Mouse (Mus musculus): ENCODE measurements around the gene Slc9a5. TPM values are rescaled to one million over a fixed set of nuclear protein-coding genes. Genes with fewer than 3 reads are reported as not detected.

The Slc9a5 gene
- polyA plus RNA-seq (2015; fragmentation: Nextera tagmentation; extraction: Ambion mirVana), result 1.4 and 1.7 TPM in 2 replicates

DNA sequence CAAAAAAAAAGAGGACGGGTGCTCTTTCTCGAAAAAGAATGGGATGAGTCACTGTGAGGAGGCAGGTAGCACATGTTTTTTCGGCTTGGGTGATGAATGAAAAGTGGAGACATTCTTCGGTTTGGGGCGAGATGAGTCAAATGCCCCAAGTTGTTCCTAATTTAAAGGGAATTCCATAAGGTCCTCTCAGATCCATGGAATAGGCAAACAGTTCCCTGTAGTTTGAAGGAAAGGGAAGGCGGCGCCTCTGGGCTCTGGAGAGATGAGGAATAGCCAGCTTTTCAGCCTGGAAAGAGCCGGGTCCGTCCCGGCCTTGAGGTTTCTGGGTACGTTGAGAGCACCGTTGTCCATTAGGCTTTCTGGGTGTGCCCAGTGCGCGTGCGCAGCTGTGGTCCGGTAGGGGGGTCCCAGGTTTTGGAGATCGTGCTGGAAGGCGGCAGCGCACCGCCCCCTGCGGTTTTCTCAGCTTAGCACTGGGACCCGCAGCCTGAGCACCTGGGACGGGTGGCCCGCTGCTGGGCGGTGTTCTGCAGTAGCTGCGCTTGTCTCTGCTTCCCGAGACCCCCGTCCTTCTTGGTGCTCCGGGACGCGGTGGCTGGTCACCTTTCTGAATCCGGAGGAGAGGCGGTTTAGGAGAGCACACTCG, at the start of gene Slc9a5:
Gene Slc9a5, plus strand, starts transcription at position 394 of the 646 bp plus-strand sequence.
- peaks cover 40% of the 10 kb centered on the region for H3K4me1 ChIP-seq (replicated peaks)
- peak within 1 kb of the TSS; percentile 92 for H3K27ac ChIP-seq
- peak within 1 kb of the TSS; percentile 98 for H3K4me2 ChIP-seq (replicated peaks)
- no peaks in the 10 kb centered on the region for H3K9me3 ChIP-seq
- peak within 1 kb of the TSS; percentile 74 for H3K4me3 ChIP-seq (replicated peaks)
- peak within 1 kb of the TSS; percentile 66 for H3K9ac ChIP-seq
- peaks cover 10% of the 10 kb centered on the region; the same call in 1 of the 2 replicates for H3K27me3 ChIP-seq (replicated peaks)
- WGBS, result under 1% methylated on average over 34 of the region's 34 CpGs
- H3K36me3 ChIP-seq, result no peaks in the 10 kb centered on the region
- peak; percentile 11; the same call in 1 of the 2 replicates for ATAC-seq

DNA sequence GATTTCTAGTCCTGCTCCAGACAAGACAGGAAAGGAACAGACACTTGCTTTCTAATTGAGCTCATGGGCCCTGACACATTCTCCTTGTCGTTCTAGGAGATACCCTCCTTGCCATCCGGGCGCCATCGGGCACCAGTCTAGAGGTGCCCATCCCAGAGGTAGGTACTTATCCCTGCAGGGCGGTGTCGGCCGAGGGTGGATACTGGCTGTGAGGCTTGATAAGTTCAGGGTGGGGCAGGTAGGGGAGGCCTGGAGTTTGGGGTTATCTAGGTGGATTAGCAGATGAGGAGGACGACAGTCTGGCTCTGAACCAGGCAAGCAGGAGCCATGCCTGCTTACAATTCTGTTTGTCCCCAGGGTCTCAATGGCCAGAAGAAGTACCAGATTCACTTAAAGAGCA, 48.7 kb upstream of the Slc9a5 start:
- H3K9me3 ChIP-seq, result no peaks in the 10 kb centered on the region
- H3K9ac ChIP-seq, result no peak overlapping the region
- no peak overlapping the region for H3K4me2 ChIP-seq (replicated peaks)
- 88% methylated on average over 8 of the region's 8 CpGs for WGBS
- H3K27me3 ChIP-seq (replicated peaks), result no peaks in the 10 kb centered on the region
- H3K27ac ChIP-seq, result no peak overlapping the region
- no peak overlapping the region for H3K4me3 ChIP-seq (replicated peaks)
- H3K36me3 ChIP-seq, result peaks cover 35% of the 10 kb centered on the region
- peaks cover 25% of the 10 kb centered on the region for H3K4me1 ChIP-seq (replicated peaks)
- ATAC-seq, result peak; percentile 15; the same call in 1 of the 2 replicates

DNA sequence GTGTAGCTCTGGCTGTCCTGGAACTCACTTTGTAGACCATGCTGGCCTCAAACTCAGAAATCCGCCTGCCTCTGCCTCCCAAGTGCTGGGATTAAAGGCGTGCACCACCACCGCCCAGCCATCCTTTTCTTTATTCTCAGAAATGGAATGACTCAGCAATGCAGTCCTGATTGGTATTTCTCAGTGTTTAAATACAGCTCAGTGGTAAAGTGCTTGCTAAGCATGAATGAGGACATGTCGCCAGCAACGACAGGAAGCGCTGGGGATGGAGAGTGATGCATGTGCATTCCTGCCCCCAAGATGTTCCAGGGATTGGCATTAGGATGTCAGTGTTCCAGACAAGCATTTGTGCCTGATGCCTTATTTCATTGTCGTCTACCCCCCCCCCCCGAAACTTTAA, 45.2 kb upstream of the Slc9a5 start:
- Histone ChIP-seq H3K27me3 (replicated peaks) (no peaks in the 10 kb centered on the region), H3K9me3 (no peaks in the 10 kb centered on the region), H3K36me3 (peaks cover 46% of the 10 kb centered on the region), H3K27ac (no peak overlapping the region), H3K9ac (no peak overlapping the region), H3K4me1 (replicated peaks) (peaks cover 34% of the 10 kb centered on the region), H3K4me2 (replicated peaks) (no peak overlapping the region), H3K4me3 (replicated peaks) (no peak overlapping the region)
- 84% methylated on average over 8 of the region's 8 CpGs for WGBS
- no peak for ATAC-seq

GRCm38 (mm10) chr8:105303874-105304273, 44.8 kb upstream of the Slc9a5 start:
- Histone ChIP-seq H3K4me1 (replicated peaks) (peaks cover 29% of the 10 kb centered on the region), H3K4me3 (replicated peaks) (no peak overlapping the region), H3K27ac (peak overlapping the region; percentile 23; the same call in 1 of the 2 replicates), H3K36me3 (peaks cover 49% of the 10 kb centered on the region), H3K9me3 (no peaks in the 10 kb centered on the region), H3K4me2 (replicated peaks) (no peak overlapping the region), H3K9ac (no peak overlapping the region), H3K27me3 (replicated peaks) (no peaks in the 10 kb centered on the region)
- no peak for ATAC-seq
- 76% methylated on average over 9 of the region's 9 CpGs for WGBS

GRCm38 (mm10) chr8:105304325-105305210, 44.1 kb upstream of the Slc9a5 start:
- 64% methylated on average over 9 of the region's 9 CpGs for WGBS
- peak; percentile 3; the same call in 1 of the 2 replicates for ATAC-seq
- H3K4me2 ChIP-seq (replicated peaks), result peak overlapping the region; percentile 66

GRCm38 (mm10) chr8:105305211-105306145, 43.2 kb upstream of the Slc9a5 start, which contains the start of gene Elmo3:
Elmo3 (plus strand) TSS chr8:105305601.
- no peaks in the 10 kb centered on the region for H3K9me3 ChIP-seq
- no peaks in the 10 kb centered on the region for H3K27me3 ChIP-seq (replicated peaks)
- peak within 1 kb of the TSS; percentile 42 for H3K4me3 ChIP-seq (replicated peaks)
- peak; percentile 96 for ATAC-seq
- peak within 1 kb of the TSS; percentile 66 for H3K4me2 ChIP-seq (replicated peaks)
- H3K4me1 ChIP-seq (replicated peaks), result peaks cover 23% of the 10 kb centered on the region
- peaks cover 42% of the 10 kb centered on the region for H3K36me3 ChIP-seq
- 6% methylated on average over 30 of the region's 30 CpGs for WGBS
- peak within 1 kb of the TSS; percentile 55 for H3K9ac ChIP-seq
- H3K27ac ChIP-seq, result peak within 1 kb of the TSS; percentile 86

More at GRCm38 (mm10) chr8:105304325-105305210, 44.1 kb upstream of the Slc9a5 start:
- Histone ChIP-seq H3K4me3 (replicated peaks) (no peak overlapping the region; the same call in 1 of the 2 replicates), H3K27ac (peak overlapping the region; percentile 67), H3K9me3 (no peaks in the 10 kb centered on the region), H3K36me3 (peaks cover 49% of the 10 kb centered on the region), H3K27me3 (replicated peaks) (no peaks in the 10 kb centered on the region), H3K4me1 (replicated peaks) (peaks cover 27% of the 10 kb centered on the region), H3K9ac (no peak overlapping the region)

DNA sequence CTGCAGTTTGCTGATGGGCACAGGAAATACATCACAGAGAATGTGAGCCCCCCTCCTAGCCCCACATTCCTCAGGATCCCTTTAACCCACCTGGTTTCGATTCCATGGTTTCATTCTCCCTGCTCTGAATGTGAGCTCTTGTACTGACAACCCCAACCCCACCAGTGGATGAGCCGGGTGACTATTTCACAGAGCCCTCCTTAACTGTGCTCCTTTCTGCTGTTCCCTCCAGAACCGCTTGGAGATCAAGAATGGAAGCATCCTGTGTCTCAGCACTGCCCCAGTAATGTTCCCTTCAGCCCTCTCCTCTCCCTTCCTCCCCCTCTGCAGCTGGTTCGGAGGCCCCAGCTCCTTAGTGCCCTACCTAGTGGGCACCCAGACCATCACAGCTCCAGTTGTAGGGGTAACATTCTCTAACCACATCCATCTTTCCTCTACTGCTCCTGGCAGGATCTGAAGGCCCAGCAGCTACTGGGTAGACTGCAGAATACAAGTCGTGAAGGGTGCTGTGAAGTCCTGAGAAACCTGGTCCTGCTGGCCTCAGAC, 42.4 kb upstream of the Slc9a5 start:
- Histone ChIP-seq H3K36me3 (peaks cover 36% of the 10 kb centered on the region), H3K4me2 (replicated peaks) (peak overlapping the region; percentile 66), H3K27ac (no peak overlapping the region), H3K27me3 (replicated peaks) (no peaks in the 10 kb centered on the region), H3K4me1 (replicated peaks) (peaks cover 23% of the 10 kb centered on the region), H3K4me3 (replicated peaks) (peak overlapping the region; percentile 42), H3K9me3 (no peaks in the 10 kb centered on the region), H3K9ac (peak overlapping the region; percentile 55)
- ATAC-seq, result peak; percentile 16
- WGBS, result 34% methylated on average over 5 of the region's 5 CpGs

DNA sequence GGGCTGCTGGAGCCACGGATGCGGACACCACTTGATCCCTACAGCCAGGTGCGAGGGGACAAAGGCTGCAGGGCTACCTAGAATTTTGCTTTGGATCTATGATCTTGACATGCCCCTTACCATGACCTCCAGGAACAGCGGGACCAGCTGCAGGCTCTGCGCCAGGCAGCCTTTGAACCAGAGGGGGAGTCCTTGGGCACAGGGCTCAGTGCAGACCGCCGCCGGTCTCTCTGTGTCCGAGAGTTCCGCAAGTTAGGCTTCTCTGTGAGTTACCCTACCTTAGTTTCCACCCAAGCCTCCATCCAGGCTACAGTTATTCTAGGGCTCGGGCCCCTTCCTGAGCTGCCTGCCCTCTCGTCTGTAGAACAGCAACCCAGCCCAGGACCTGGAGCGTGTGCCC, 41.0 kb upstream of the Slc9a5 start:
- Histone ChIP-seq H3K4me3 (replicated peaks) (no peak overlapping the region), H3K4me2 (replicated peaks) (no peak overlapping the region), H3K27me3 (replicated peaks) (no peaks in the 10 kb centered on the region), H3K9ac (no peak overlapping the region), H3K9me3 (no peaks in the 10 kb centered on the region), H3K4me1 (replicated peaks) (peaks cover 23% of the 10 kb centered on the region), H3K36me3 (peaks cover 30% of the 10 kb centered on the region), H3K27ac (no peak overlapping the region)
- no peak for ATAC-seq
- WGBS, result 91% methylated on average over 13 of the region's 13 CpGs

- no peak for ATAC-seq
- WGBS, result 94% methylated on average over 10 of the region's 10 CpGs
Observed at GRCm38 (mm10) chr8:105308428-105308827, 40.2 kb upstream of the Slc9a5 start.

GRCm38 (mm10) chr8:105309142-105309847, 39.3 kb upstream of the Slc9a5 start:
- Histone ChIP-seq H3K27me3 (replicated peaks) (no peaks in the 10 kb centered on the region), H3K4me1 (replicated peaks) (peaks cover 18% of the 10 kb centered on the region), H3K4me2 (replicated peaks) (no peak overlapping the region), H3K27ac (no peak overlapping the region), H3K9ac (no peak overlapping the region), H3K4me3 (replicated peaks) (no peak overlapping the region), H3K36me3 (peaks cover 35% of the 10 kb centered on the region), H3K9me3 (no peaks in the 10 kb centered on the region)
- ATAC-seq, result no peak
- WGBS, result 83% methylated on average over 15 of the region's 15 CpGs

More at GRCm38 (mm10) chr8:105308428-105308827, 40.2 kb upstream of the Slc9a5 start:
- Histone ChIP-seq H3K27ac (no peak overlapping the region), H3K36me3 (peaks cover 29% of the 10 kb centered on the region), H3K4me1 (replicated peaks) (peaks cover 23% of the 10 kb centered on the region), H3K27me3 (replicated peaks) (no peaks in the 10 kb centered on the region), H3K9me3 (no peaks in the 10 kb centered on the region), H3K4me3 (replicated peaks) (no peak overlapping the region), H3K9ac (no peak overlapping the region), H3K4me2 (replicated peaks) (no peak overlapping the region)

DNA sequence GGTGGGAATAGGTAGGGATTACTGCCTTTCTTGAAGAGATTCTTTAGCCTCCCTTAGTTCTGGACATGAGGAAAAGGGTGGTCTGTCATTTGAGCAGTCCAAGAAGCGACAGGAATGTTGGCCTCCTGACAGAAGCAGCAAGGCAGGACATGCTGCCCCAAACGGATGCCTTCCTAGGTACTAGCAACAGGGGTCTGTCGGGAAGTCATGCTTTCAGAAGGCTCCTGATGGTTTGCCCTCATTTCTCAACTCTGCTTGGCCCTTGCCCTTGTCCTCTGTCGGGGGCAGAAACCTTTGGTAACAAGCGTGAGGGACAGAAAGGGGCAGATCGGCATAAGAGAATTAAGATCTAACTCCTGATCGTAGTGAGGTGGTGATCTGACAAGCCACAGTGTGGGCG, 38.5 kb upstream of the Slc9a5 start:
- peaks cover 37% of the 10 kb centered on the region for H3K36me3 ChIP-seq
- H3K4me3 ChIP-seq (replicated peaks), result no peak overlapping the region
- no peak for ATAC-seq
- no peak overlapping the region for H3K27ac ChIP-seq
- H3K9me3 ChIP-seq, result no peaks in the 10 kb centered on the region
- no peak overlapping the region for H3K4me2 ChIP-seq (replicated peaks)
- H3K4me1 ChIP-seq (replicated peaks), result peaks cover 11% of the 10 kb centered on the region
- 85% methylated on average over 8 of the region's 8 CpGs for WGBS
- H3K27me3 ChIP-seq (replicated peaks), result no peaks in the 10 kb centered on the region
- no peak overlapping the region for H3K9ac ChIP-seq
